Mouse (Mus musculus) limb, embryonic 13.5 days (tissue): ENCODE results near the gene Src. TPM values are rescaled to one million over a fixed set of nuclear protein-coding genes. Genes with fewer than 3 reads are reported as not detected.

Source experiments
- ATAC-seq: fragments of 200-750 bp; cut with Nextera tagmentation; 2 replicates; pipeline ENCODE4 v1.8.0; 2017; ENCODE audit warnings: low read depth, moderate number of reproducible peaks, moderate TSS enrichment; ENCODE audit not compliant: low FRiP score
- H3K27ac ChIP-seq: fragments of 300-500 bp; sonication (generic); 2 replicates; pipeline ENCODE4 v1.5.1; 2015; ENCODE audit warnings: inconsistent platforms, mild to moderate bottlenecking, moderate library complexity
- H3K27me3 ChIP-seq: fragments of 300-500 bp; sonication (generic); 2 replicates; pipeline ENCODE4 v1.6.1; 2015; ENCODE audit warnings: mild to moderate bottlenecking, inconsistent platforms
- H3K36me3 ChIP-seq: fragments of 300-500 bp; sonication (generic); 2 replicates; pipeline ENCODE4 v1.6.1; 2015; ENCODE audit warnings: inconsistent platforms, mild to moderate bottlenecking, moderate library complexity
- H3K4me1 ChIP-seq: fragments of 300-500 bp; sonication (generic); 2 replicates; pipeline ENCODE4 v1.6.1; 2015; ENCODE audit warnings: inconsistent platforms
- H3K4me2 ChIP-seq: fragments of 300-500 bp; sonication (generic); replicated peaks from 2 replicates; pipeline ENCODE4 v1.6.1; 2015; ENCODE audit warnings: inconsistent platforms, mild to moderate bottlenecking, moderate library complexity
- H3K4me3 ChIP-seq: fragments of 300-500 bp; sonication (generic); 2 replicates; pipeline ENCODE4 v1.5.1; 2015; ENCODE audit warnings: moderate library complexity, mild to moderate bottlenecking, inconsistent platforms
- H3K9ac ChIP-seq: fragments of 300-500 bp; sonication (generic); 2 replicates; pipeline ENCODE4 v1.6.1; 2015; ENCODE audit warnings: mild to moderate bottlenecking, inconsistent platforms
- H3K9me3 ChIP-seq: fragments of 300-500 bp; sonication (generic); 2 replicates; pipeline ENCODE4 v1.6.1; 2016; ENCODE audit warnings: inconsistent platforms
- WGBS: fragments of 180-500 bp; shearing (Covaris S2); methylation state at CpG from one replicate; pipeline ENCODE4 v1.1.7; 2015; 5-methylcytosine and 5-hydroxymethylcytosine counted together
- polyA plus RNA-seq: library from polyadenylated mRNA; unstranded; fragments of >200 nt; fragmentation: Nextera tagmentation; extraction: Ambion mirVana; gene quantifications from 2 replicates; pipeline ENCODE4 v1.2.1, GENCODE M21; 2015

Gene Src
- polyA plus RNA-seq, 1 experiment from 2014 or later = 22.4 TPM

DNA sequence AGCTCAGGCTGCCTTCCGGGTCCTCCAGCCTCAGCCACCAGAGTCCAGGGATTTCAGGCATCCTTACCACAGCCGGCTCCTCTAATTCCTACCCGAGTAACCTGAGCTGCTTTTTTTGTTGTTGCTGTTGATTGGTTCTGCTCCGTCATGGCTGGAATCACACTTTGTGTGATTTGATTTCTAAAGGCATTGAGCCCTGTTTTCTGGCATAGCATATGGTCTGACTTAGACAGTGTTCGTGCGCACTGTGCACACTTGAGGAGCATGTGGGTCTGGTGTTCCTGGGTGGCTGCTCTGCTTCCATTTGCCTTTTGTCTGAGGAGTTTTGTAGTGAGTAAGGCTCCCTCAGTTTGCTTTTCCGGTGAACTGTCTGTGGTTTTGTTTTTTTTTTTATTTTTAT is 30.1 kb downstream of the Src start:
- Histone ChIP-seq H3K27ac (no peak overlapping the region; the same call in 1 of the 2 replicates), H3K4me3 (no peak overlapping the region), H3K27me3 (no peaks in the 10 kb centered on the region), H3K9me3 (no peaks in the 10 kb centered on the region), H3K4me2 (no peak overlapping the region), H3K9ac (no peak overlapping the region), H3K4me1 (no peaks in the 10 kb centered on the region), H3K36me3 (peaks cover 62% of the 10 kb centered on the region)
- WGBS = 65% methylated on average over 7 of the region's 7 CpGs
- ATAC-seq = no peak

DNA sequence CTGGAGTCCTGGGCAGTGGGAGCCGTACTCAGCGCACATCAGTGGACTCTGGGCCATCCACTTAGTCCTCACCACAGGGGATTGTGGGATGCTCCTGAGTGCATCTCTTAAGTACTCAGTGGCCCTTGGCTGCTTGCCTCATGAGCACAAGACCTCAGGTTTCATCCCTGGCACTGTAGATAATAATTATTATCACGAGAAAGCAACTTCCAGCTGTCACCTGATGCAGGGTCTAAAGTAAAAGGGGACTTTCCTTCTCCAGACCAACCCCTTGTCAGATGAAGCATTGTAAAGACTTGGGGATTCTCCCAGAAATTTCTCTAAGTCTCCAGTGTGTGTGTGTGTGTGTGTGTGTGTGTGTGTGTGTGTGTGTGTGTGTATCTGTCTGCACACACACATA is 32.7 kb downstream of the Src start:
- H3K9me3 ChIP-seq = no peaks in the 10 kb centered on the region
- H3K9ac ChIP-seq = no peak overlapping the region
- H3K4me3 ChIP-seq = no peak overlapping the region
- no peak overlapping the region for H3K4me2 ChIP-seq
- H3K36me3 ChIP-seq = peaks cover 72% of the 10 kb centered on the region
- 91% methylated on average over 3 of the region's 3 CpGs for WGBS
- H3K4me1 ChIP-seq = no peaks in the 10 kb centered on the region
- ATAC-seq = no peak
- H3K27me3 ChIP-seq = no peaks in the 10 kb centered on the region
- H3K27ac ChIP-seq = no peak overlapping the region

- H3K9me3 ChIP-seq = no peaks in the 10 kb centered on the region
- H3K27me3 ChIP-seq = no peaks in the 10 kb centered on the region
- no peak overlapping the region for H3K27ac ChIP-seq
- H3K4me3 ChIP-seq = no peak overlapping the region
- WGBS = 85% methylated on average over 7 of the region's 7 CpGs
- H3K4me1 ChIP-seq = no peaks in the 10 kb centered on the region
- no peak overlapping the region for H3K9ac ChIP-seq
- ATAC-seq = no peak
- H3K36me3 ChIP-seq = peaks cover 68% of the 10 kb centered on the region
- no peak overlapping the region for H3K4me2 ChIP-seq
Observed at GRCm38 (mm10) chr2:157451372-157452040, 33.3 kb downstream of the Src start.

- H3K36me3 ChIP-seq = peaks cover 78% of the 10 kb centered on the region
- H3K9me3 ChIP-seq = no peaks in the 10 kb centered on the region
- peak; percentile 86 for ATAC-seq
- no peaks in the 10 kb centered on the region for H3K27me3 ChIP-seq
- 2% methylated on average over 56 of the region's 56 CpGs for WGBS
- H3K9ac ChIP-seq = peak overlapping the region; percentile 65
- peak overlapping the region; percentile 34 for H3K4me3 ChIP-seq
- peaks cover 37% of the 10 kb centered on the region for H3K4me1 ChIP-seq
- H3K4me2 ChIP-seq = peak overlapping the region; percentile 62
- no peak overlapping the region; the same call in 1 of the 2 replicates for H3K27ac ChIP-seq
Observed at GRCm38 (mm10) chr2:157457100-157457806, 39.0 kb downstream of the Src start.

DNA sequence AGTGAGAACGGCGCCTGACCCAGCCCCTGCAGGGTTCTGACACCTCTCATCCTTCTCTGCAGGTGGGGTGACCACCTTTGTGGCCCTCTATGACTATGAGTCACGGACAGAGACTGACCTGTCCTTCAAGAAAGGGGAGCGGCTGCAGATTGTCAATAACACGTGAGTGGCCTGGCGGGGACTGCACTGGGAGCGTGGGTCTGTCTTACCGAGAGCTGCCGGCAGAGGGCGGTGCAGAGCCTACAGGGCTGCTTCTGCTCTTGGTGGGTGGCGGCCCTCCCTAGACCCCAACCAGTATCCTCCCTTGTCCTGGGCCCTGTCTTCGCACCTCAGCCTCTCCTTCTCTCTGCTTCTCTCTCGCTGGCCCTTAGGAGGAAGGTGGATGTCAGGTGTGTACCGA is 40.2 kb downstream of the Src start:
- Histone ChIP-seq H3K9me3 (no peaks in the 10 kb centered on the region), H3K27ac (no peak overlapping the region), H3K27me3 (no peaks in the 10 kb centered on the region), H3K36me3 (peaks cover 78% of the 10 kb centered on the region), H3K9ac (no peak overlapping the region), H3K4me1 (peaks cover 49% of the 10 kb centered on the region), H3K4me3 (no peak overlapping the region), H3K4me2 (no peak overlapping the region)
- WGBS = 29% methylated on average over 14 of the region's 14 CpGs
- 0 out of 2 replicates have a peak, but pooled peaks have one; percentile 21 for ATAC-seq

DNA sequence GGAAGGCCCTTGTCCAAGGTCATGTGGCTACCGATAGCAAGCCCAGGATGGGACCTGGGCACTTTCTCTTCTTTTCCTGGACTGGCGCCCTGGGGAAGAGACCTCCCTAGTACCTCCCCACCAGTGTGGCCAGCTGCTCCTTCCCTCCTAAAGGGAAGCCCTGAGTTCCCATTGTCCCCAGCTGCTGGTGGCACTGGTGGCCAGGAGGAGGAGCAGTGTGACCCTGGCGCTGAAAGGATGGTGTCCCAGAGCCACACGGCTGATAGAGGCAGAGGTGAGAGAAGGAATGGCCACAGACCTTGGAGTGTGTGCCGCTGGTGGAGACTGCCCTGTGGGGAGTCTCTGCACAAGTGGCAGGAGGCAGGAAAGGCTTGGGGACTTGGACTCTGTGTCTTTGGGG is 41.5 kb downstream of the Src start:
- WGBS = 42% methylated on average over 5 of the region's 5 CpGs
- Histone ChIP-seq H3K27me3 (no peaks in the 10 kb centered on the region), H3K27ac (peak overlapping the region; percentile 11), H3K9me3 (no peaks in the 10 kb centered on the region), H3K4me3 (no peak overlapping the region), H3K9ac (no peak overlapping the region), H3K4me1 (peaks cover 62% of the 10 kb centered on the region), H3K4me2 (no peak overlapping the region), H3K36me3 (peaks cover 68% of the 10 kb centered on the region)
- no peak for ATAC-seq

DNA sequence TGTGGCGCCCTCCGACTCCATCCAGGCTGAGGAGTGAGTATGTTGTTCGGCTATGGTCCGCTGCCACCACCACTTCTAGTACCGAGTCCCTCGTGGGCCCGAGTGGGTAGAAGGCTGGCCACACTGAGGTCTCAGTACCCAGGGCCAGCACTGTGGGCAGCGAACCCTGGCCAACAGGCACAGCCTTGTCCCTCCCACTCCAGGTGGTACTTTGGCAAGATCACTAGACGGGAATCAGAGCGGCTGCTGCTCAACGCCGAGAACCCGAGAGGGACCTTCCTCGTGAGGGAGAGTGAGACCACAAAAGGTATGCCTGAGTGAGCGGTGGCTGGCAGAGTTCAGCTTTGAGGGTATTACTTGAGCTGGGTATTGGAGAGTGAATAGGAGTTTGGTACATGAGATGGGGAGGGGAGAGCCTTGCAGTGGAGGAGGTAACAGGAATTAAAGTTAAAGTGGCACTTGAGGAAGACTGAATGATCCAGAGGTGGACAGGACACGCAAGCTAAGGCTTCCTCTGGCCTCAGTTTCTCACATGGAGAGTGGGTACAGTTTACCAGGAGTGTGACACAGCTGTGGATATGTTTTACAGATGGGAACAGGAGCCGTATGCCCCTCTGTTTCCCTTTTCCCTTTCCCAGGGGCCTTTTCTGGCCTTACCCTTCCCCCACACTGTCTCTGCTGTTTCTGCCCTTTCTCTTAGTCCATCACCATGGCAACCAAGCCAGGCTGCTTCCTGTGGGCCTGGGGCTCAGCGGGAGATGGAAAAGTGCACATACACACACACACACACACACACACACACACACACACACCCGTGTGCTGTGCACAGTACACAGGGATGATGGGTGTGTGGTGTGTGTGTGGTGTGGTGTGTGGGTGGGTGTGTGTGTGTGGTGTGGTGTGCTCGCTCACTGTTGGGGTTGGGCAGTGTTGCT is 44.8 kb downstream of the Src start:
- Histone ChIP-seq H3K4me2 (peak overlapping the region; percentile 28), H3K27me3 (no peaks in the 10 kb centered on the region)

GRCm38 (mm10) chr2:157463887-157464745 is 45.9 kb downstream of the Src start:
- H3K9ac ChIP-seq = peak overlapping the region; percentile 59
- peaks cover 61% of the 10 kb centered on the region for H3K4me1 ChIP-seq
- H3K36me3 ChIP-seq = peaks cover 82% of the 10 kb centered on the region
- peak; percentile 3; the same call in 1 of the 2 replicates for ATAC-seq
- H3K27me3 ChIP-seq = no peaks in the 10 kb centered on the region
- peak overlapping the region; percentile 21 for H3K4me3 ChIP-seq
- peak overlapping the region; percentile 49 for H3K4me2 ChIP-seq
- 16% methylated on average over 16 of the region's 16 CpGs for WGBS
- no peaks in the 10 kb centered on the region for H3K9me3 ChIP-seq
- H3K27ac ChIP-seq = peak overlapping the region; percentile 97

More for the DNA sequence above, 44.8 kb downstream of the Src start:
- 40% methylated on average over 20 of the region's 20 CpGs for WGBS
- H3K4me1 ChIP-seq = peaks cover 68% of the 10 kb centered on the region
- no peak overlapping the region for H3K4me3 ChIP-seq
- peak overlapping the region; percentile 97 for H3K27ac ChIP-seq
- H3K9me3 ChIP-seq = no peaks in the 10 kb centered on the region
- ATAC-seq = peak; percentile 6; the same call in 1 of the 2 replicates
- H3K9ac ChIP-seq = peak overlapping the region; percentile 59
- H3K36me3 ChIP-seq = peaks cover 78% of the 10 kb centered on the region

DNA sequence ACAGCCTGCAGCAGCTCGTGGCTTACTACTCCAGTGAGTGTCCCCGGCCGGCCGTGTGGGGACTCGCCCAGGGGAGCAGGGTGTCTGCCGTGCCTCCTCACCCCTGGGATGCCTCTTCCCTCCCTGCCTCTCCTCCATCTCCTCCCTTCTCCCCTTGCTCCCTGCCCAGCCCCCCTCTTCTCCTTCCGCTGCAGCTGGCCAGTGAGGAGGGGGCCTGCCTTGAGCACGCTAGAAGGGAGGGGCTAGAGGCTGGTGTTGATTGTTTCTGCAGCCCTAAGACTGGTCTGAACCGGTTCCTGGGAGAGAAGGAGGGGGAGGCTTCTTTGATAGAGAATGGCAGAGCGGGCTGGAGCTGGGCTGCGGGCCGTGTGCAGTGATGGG is 46.5 kb downstream of the Src start:
- Histone ChIP-seq H3K36me3 (peaks cover 82% of the 10 kb centered on the region), H3K9ac (peak overlapping the region; percentile 59), H3K4me1 (peaks cover 59% of the 10 kb centered on the region), H3K27me3 (no peaks in the 10 kb centered on the region), H3K27ac (peak overlapping the region; percentile 97), H3K4me2 (peak overlapping the region; percentile 49), H3K9me3 (no peaks in the 10 kb centered on the region), H3K4me3 (peak overlapping the region; percentile 21)
- 0% methylated on average over 12 of the region's 12 CpGs for WGBS
- ATAC-seq = peak; percentile 94

DNA sequence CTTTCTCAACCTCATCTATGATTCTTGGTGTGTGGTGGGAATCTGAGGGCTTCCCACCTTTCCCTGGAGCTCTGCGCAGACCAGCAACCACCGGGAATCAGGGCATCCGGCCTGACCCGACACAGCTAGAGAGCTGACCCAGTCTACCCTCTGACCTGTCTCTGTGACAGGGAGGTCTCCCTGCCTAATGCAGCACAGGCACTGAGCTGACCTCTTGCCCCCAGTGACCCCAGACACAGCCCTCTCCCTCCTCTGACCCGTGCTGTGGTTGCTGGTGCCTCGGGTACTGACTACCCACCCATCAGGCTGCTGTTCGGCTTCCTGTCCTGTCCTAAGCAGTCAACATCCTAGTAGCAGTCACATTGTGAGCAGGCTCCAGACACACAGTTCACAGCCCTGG is 48.6 kb downstream of the Src start:
- no peaks in the 10 kb centered on the region for H3K27me3 ChIP-seq
- no peak overlapping the region for H3K4me2 ChIP-seq
- WGBS = 38% methylated on average over 7 of the region's 7 CpGs
- H3K27ac ChIP-seq = no peak overlapping the region
- no peak for ATAC-seq
- H3K36me3 ChIP-seq = peaks cover 77% of the 10 kb centered on the region
- no peak overlapping the region for H3K4me3 ChIP-seq
- H3K9me3 ChIP-seq = no peaks in the 10 kb centered on the region
- no peak overlapping the region for H3K9ac ChIP-seq
- H3K4me1 ChIP-seq = peaks cover 68% of the 10 kb centered on the region

DNA sequence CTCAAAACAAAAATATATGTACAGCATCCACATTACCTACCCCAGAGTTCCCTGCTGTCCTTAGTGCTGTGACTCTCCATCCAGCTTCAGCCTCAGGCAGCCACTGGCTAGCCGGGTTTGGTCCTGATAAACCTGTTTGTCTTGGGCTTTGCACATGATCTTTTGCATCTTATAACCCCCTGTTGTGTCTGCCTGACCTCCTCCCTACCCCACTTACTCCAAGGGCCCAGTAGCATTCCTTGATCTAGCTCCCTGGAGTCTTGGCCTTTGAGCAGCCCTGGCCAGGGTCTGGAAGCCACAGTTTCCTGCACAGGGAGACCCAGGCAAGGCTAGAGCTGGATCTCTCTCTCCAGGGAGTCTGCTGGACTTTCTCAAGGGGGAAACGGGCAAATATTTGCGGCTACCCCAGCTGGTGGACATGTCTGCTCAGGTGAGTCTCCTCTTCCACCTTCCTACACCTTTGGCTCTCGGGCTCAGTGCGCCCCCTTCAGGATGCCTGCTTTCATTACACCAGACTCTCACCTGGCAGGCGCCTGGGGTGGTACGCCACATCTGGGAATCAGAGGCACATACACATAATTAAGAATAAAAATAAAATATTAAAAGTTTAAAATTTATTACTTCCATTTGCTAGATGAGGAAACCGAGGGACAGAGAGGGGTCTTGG is 50.0 kb downstream of the Src start:
- Histone ChIP-seq H3K4me3 (no peak overlapping the region), H3K4me2 (no peak overlapping the region), H3K27ac (no peak overlapping the region), H3K9ac (no peak overlapping the region), H3K27me3 (no peaks in the 10 kb centered on the region), H3K36me3 (peaks cover 63% of the 10 kb centered on the region), H3K9me3 (no peaks in the 10 kb centered on the region), H3K4me1 (peaks cover 68% of the 10 kb centered on the region)
- ATAC-seq = no peak
- 65% methylated on average over 8 of the region's 8 CpGs for whole genome bisulfite sequencing
